Mouse (Mus musculus) embryonic fibroblast, embryonic 13.5 days (primary cell): ENCODE measurements around the gene C2cd2.

ENCODE experiments used
- CTCF ChIP-seq: IDR thresholded peaks from 2 replicates; pipeline ENCODE4 v1.5.1; 2011; ENCODE audit warnings: mild to moderate bottlenecking, control low read depth, low read length, moderate library complexity, borderline replicate concordance; ENCODE audit not compliant: insufficient read depth
- POLR2A ChIP-seq: IDR thresholded peaks from 2 replicates; pipeline ENCODE4 v1.6.1; 2011; ENCODE audit warnings: low read depth, mild to moderate bottlenecking, control low read depth, low read length, moderate library complexity

DNA sequence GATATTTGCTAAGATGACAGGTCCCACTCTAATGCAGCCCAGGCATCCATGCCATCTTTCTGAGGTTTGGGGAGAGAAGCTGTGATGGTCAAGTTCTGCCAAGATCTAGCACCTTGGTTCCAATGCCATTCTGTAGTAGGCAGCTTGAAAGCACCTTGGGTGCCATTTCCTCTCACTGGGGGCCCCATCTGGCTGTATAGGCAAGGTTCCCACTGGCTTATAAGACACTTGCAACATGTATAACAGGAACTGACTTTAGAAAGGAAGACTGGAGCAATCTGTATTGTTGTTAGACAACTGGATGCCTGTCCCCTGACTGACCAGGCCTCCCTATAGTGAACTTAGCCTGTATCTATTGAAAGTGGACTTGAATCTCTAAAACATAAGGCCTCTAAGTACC lies 74.6 kb downstream of the C2cd2 start:
- TF ChIP-seq CTCF (no peak), POLR2A (no peak)
